Mouse (Mus musculus) granulocyte monocyte progenitor cell, adult 5-6 weeks (primary cell): ENCODE measurements around the gene Morc2a. TPM values are rescaled to one million over a fixed set of nuclear protein-coding genes. Genes with fewer than 3 reads are reported as not detected.

Experiments used
- ATAC-seq: replicated peaks from 2 replicates; pipeline ENCODE4 v1.8.0; 2016; ENCODE audit warnings: mild to moderate bottlenecking, moderate TSS enrichment, inconsistent platforms; ENCODE audit not compliant: poor library complexity, severe bottlenecking
- total RNA-seq, 2 experiments: library from RNA; stranded (forward) in 1 of 2; stranded (reverse) in 1 of 2; fragments of 200-712, 200-1000 nt in 1 of 2; fragments of >200 nt in 1 of 2; fragmentation: Nextera tagmentation in 1 of 2; gene quantifications; 2 replicates each; pipeline ENCODE4 v1.2.3; 2014 to 2017

Morc2a gene
- total RNA-seq (2014; fragmentation: Nextera tagmentation) (31.1 and 46.1 TPM in 2 replicates), total RNA-seq (2017) (31.2 and 32.7 TPM in 2 replicates)

GRCm38 (mm10) chr11:3648964-3649841 lies at the start of gene Morc2a:
Gene Morc2a (plus strand): TSS chr11:3649191.
- ATAC-seq, result peak; percentile 96

GRCm38 (mm10) chr11:3601966-3602365 lies 47.0 kb upstream of the Morc2a start:
- peak; percentile 9; the same call in 1 of the 2 replicates for ATAC-seq

GRCm38 (mm10) chr11:3602687-3603086 lies 46.3 kb upstream of the Morc2a start:
- peak; percentile 27; the same call in 1 of the 2 replicates for ATAC-seq

GRCm38 (mm10) chr11:3606456-3606855 lies 42.5 kb upstream of the Morc2a start:
- no peak for ATAC-seq

GRCm38 (mm10) chr11:3615576-3615975 lies 33.4 kb upstream of the Morc2a start:
- no peak for ATAC-seq

- ATAC-seq, result no peak
These were observed 26.2 kb upstream of the Morc2a start for GRCm38 (mm10) chr11:3622826-3623225.

GRCm38 (mm10) chr11:3624391-3625027 lies 24.5 kb upstream of the Morc2a start:
- no peak for ATAC-seq

GRCm38 (mm10) chr11:3628999-3629491 lies 19.9 kb upstream of the Morc2a start:
- ATAC-seq, result no peak; the same call in 1 of the 2 replicates

- peak; percentile 91 for ATAC-seq
These were observed 15.7 kb upstream of the Morc2a start for GRCm38 (mm10) chr11:3633269-3633668.

- no peak for ATAC-seq
These were observed 1.3 kb upstream of the Morc2a start for GRCm38 (mm10) chr11:3647688-3648087.

GRCm38 (mm10) chr11:3648305-3648963 lies 557 bp upstream of the Morc2a start:
- ATAC-seq, result peak; percentile 22

- no peak for ATAC-seq
These were observed 1.1 kb downstream of the Morc2a start for GRCm38 (mm10) chr11:3650141-3650540.

GRCm38 (mm10) chr11:3661964-3662363 lies 13.0 kb downstream of the Morc2a start:
- no peak for ATAC-seq

GRCm38 (mm10) chr11:3667506-3667905 lies 18.5 kb downstream of the Morc2a start:
- no peak for ATAC-seq

GRCm38 (mm10) chr11:3668768-3669167 lies 19.8 kb downstream of the Morc2a start:
- no peak for ATAC-seq

GRCm38 (mm10) chr11:3669849-3670248 lies 20.9 kb downstream of the Morc2a start:
- no peak for ATAC-seq

GRCm38 (mm10) chr11:3671000-3671628 lies 22.1 kb downstream of the Morc2a start:
- no peak for ATAC-seq

- no peak for ATAC-seq
These were observed 25.6 kb downstream of the Morc2a start for GRCm38 (mm10) chr11:3674545-3674944.

- peak; percentile 58 for ATAC-seq
These were observed 27.4 kb downstream of the Morc2a start for GRCm38 (mm10) chr11:3676423-3676822.

GRCm38 (mm10) chr11:3677204-3677603 lies 28.2 kb downstream of the Morc2a start:
- no peak for ATAC-seq
